Mouse (Mus musculus) monocyte, adult 59 days (primary cell): Measurements from ENCODE around the gene Cars2. TPM values are rescaled to one million over a fixed set of nuclear protein-coding genes. Genes with fewer than 3 reads are reported as not detected.

Source experiments
- total RNA-seq, 2 experiments: library from RNA; stranded (reverse); gene quantifications; one replicate each; pipeline ENCODE4 v1.2.4; 2023

Gene Cars2
- total RNA-seq = 10 to 100 TPM; 26.2 to 31.3 TPM

GRCm38 (mm10) chr8:11550281-11550948 is at the start of gene Cars2:
TSS of gene Cars2 (minus strand) at chr8:11550783.

GRCm38 (mm10) chr8:11554799-11555719 is 4.5 kb upstream of the Cars2 start, which contains the start of gene Ing1:
TSS of gene Ing1 (plus strand) at chr8:11555571.

DNA sequence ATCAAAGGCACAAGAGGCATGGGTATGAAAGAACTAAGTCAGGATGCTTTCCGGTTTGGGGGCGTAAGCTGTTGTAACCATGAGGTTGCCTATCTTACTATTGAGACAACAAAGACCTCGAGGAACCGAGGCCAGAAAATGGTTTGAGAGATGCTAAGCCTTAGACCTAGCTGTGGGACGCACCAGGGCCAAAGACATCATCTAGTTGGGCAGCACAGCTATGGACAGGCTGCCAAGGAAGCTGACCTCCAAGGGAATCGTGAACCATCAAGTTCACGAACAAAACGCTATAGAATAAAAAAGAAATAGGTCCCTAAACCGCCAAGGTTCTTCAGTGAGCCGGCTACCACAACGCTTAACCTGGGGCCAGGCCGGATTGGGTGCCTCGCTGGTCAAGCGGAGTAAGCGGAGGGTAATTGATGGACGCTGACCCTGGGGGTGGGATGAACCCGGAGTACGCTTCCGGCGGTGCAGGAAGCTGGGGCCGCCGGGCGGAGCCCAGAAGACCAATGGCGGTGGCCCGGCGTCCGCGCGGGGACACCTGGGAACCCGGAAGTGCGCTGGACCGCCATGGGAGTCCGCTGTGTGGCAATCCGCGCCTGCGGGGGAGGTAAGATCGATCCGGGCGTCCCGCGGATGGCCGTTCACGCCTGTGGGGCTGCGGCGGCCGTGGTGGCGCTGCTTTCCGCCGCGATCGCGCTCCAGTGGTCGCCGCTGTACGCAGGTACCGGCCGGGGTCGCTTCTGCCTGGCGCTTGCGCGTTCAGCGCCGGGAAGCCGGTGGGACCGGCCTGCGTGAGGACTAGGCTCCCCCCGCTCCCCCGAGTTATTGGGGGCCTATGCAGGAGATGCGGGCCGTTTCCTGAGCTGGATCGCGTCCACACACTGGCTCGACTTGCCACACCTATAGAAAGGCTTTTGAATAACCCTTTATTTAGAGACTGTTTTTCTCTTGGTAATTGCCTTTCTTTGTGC is 53.3 kb downstream of the Cars2 start, which contains the start of gene Naxd:
TSS of gene Naxd (plus strand) at position 490 of the 974 bp plus-strand sequence.

GRCm38 (mm10) chr8:11477811-11478761 is 72.5 kb downstream of the Cars2 start, which contains the start of gene Rab20:
TSS of gene Rab20 (minus strand) at chr8:11478710.

Other genes starting within 250 kb of the Cars2 start
- 1 to 10 TPM; 2.8 to 3.2 TPM for gene Col4a2, start 238.0 kb downstream of the Cars2 start, total RNA-seq
- gene Col4a1, start 238.0 kb downstream of the Cars2 start, total RNA-seq = 1 to 10 TPM; 4.6 TPM
- gene Rab20, start 72.1 kb downstream of the Cars2 start, total RNA-seq = 100 to 1,000 TPM in 1 of 2 experiments, 10 to 100 TPM in 1; 59.5 to 103 TPM
- 10 to 100 TPM; 36.4 to 39.5 TPM for gene Naxd, start 53.3 kb downstream of the Cars2 start, total RNA-seq
- 10 to 100 TPM; 37.8 to 41.0 TPM for gene Ing1, start 4.8 kb upstream of the Cars2 start, total RNA-seq
- gene Ankrd10, start 85.0 kb upstream of the Cars2 start, total RNA-seq = 10 to 100 TPM; 37.8 to 50.1 TPM
- gene 1700016D06Rik, start 150.3 kb upstream of the Cars2 start, total RNA-seq = not detected
- gene Arhgef7, start 176.9 kb upstream of the Cars2 start, total RNA-seq = 10 to 100 TPM; 48.0 to 51.1 TPM